Mouse (Mus musculus) heart, postnatal 0 days (tissue): ENCODE results near the gene Opn4. TPM values are rescaled to one million over a fixed set of nuclear protein-coding genes. Genes with fewer than 3 reads are reported as not detected.

Experiments
- ATAC-seq: fragments of 200-750 bp; cut with Nextera tagmentation; 2 replicates; pipeline ENCODE4 v1.8.0; 2017; ENCODE audit warnings: low read depth, moderate number of reproducible peaks, moderate library complexity; ENCODE audit not compliant: insufficient read depth
- DNase-seq: peaks from one replicate; pipeline ENCODE4 v3.0.0-alpha.2; 2016; ENCODE audit warnings: low spot score
- H3K27ac ChIP-seq: fragments of 300-500 bp; sonication (generic); 2 replicates; pipeline ENCODE4 v1.5.1; 2014; ENCODE audit warnings: low read depth, mild to moderate bottlenecking
- H3K27me3 ChIP-seq: fragments of 300-500 bp; sonication (generic); 2 replicates; pipeline ENCODE4 v1.6.1; 2014; ENCODE audit warnings: low read length, mixed read lengths; ENCODE audit not compliant: control insufficient read depth, insufficient read depth
- H3K36me3 ChIP-seq: fragments of 300-500 bp; sonication (generic); replicated peaks from 2 replicates; pipeline ENCODE4 v1.6.1; 2014; ENCODE audit warnings: low read length, mixed read lengths; ENCODE audit not compliant: control insufficient read depth, insufficient read depth
- H3K4me1 ChIP-seq: fragments of 300-500 bp; sonication (generic); 2 replicates; pipeline ENCODE4 v1.6.1; 2014; ENCODE audit warnings: antibody characterized with exemption; ENCODE audit not compliant: control insufficient read depth, insufficient read depth
- H3K4me2 ChIP-seq: fragments of 300-500 bp; sonication (generic); 2 replicates; pipeline ENCODE4 v1.6.1; 2014; ENCODE audit warnings: low read depth, mild to moderate bottlenecking, low read length, moderate library complexity
- H3K4me3 ChIP-seq: fragments of 300-500 bp; sonication (generic); 2 replicates; pipeline ENCODE4 v1.5.1; 2014; ENCODE audit warnings: low read depth, low read length
- H3K9ac ChIP-seq: fragments of 300-500 bp; sonication (generic); replicated peaks from 2 replicates; pipeline ENCODE4 v1.6.1; 2014; ENCODE audit warnings: low read depth, low read length, mixed read lengths
- H3K9me3 ChIP-seq: fragments of 300-500 bp; sonication (generic); replicated peaks from 2 replicates; pipeline ENCODE4 v1.6.1; 2016; ENCODE audit warnings: low read length; ENCODE audit not compliant: control insufficient read depth
- CTCF ChIP-seq: IDR thresholded peaks from 2 replicates; pipeline ENCODE4 v1.5.1; 2016; ENCODE audit warnings: antibody characterized with exemption, control low read depth, low read depth
- EP300 ChIP-seq: IDR thresholded peaks from 2 replicates; pipeline ENCODE4 v1.6.1; 2016; ENCODE audit warnings: antibody characterized with exemption, low read depth
- WGBS: fragments of 180-500 bp; shearing (Covaris S2); extraction: QIAGEN DNeasy Blood & Tissue Kit; methylation state at CpG from one replicate; pipeline ENCODE4 v1.1.7; 2014; 5-methylcytosine and 5-hydroxymethylcytosine counted together
- polyA plus RNA-seq: library from polyadenylated mRNA; unstranded; fragments of >200 nt; fragmentation: Nextera tagmentation; extraction: Ambion mirVana; gene quantifications from 2 replicates; pipeline ENCODE4 v1.2.1, GENCODE M21; 2015
- total RNA-seq: library from RNA; depleted of rRNA; stranded (reverse); fragments of >200 nt; gene quantifications from 2 replicates; pipeline ENCODE4 v1.2.3, GENCODE M21; 2014; ENCODE audit warnings: low replicate concordance; rRNA removed

The Opn4 gene
- total and polyA plus RNA-seq, 2 experiments from 2014 or later, result 8.4 to 8.6 TPM

GRCm38 (mm10) chr14:34541896-34542295 lies 58.0 kb downstream of the Opn4 start:
- TF ChIP-seq CTCF, result no peak
- TF ChIP-seq EP300, result no peak
- Histone ChIP-seq H3K27ac (peak overlapping the region; percentile 93), H3K27me3 (0 out of 2 replicates have a peak, but pooled peaks cover 5% of the 10 kb centered on the region), H3K9me3 (no peaks in the 10 kb centered on the region), H3K36me3 (peaks cover 71% of the 10 kb centered on the region), H3K4me2 (no peak overlapping the region), H3K9ac (no peak overlapping the region), H3K4me3 (no peak overlapping the region), H3K4me1 (peaks cover 29% of the 10 kb centered on the region)
- WGBS, result 62% methylated on average over 5 of the region's 5 CpGs
- ATAC-seq, result no peak
- DNase-seq, result no peak

- DNase-seq (no peak), ATAC-seq (no peak)
- no peak overlapping the region for H3K9ac ChIP-seq
- TF ChIP-seq EP300 (no peak), CTCF (no peak)
- no peak overlapping the region for H3K4me3 ChIP-seq
- H3K4me2 ChIP-seq, result no peak overlapping the region
- H3K27ac ChIP-seq, result peak overlapping the region; percentile 58
- 39% methylated on average over 11 of the region's 17 CpGs for WGBS
- peaks cover 72% of the 10 kb centered on the region for H3K36me3 ChIP-seq
- H3K27me3 ChIP-seq, result 0 out of 2 replicates have a peak, but pooled peaks cover 5% of the 10 kb centered on the region
- no peaks in the 10 kb centered on the region for H3K9me3 ChIP-seq
- H3K4me1 ChIP-seq, result peaks cover 23% of the 10 kb centered on the region
These were observed 59.2 kb downstream of the Opn4 start for GRCm38 (mm10) chr14:34540685-34541162.

Other genes with a start within 250 kb of the Opn4 start
- gene Fam25c, start 244.7 kb downstream of the Opn4 start, total RNA-seq, result not detected in 2 replicates
- gene Fam25c, start 244.7 kb downstream of the Opn4 start, polyA plus RNA-seq, result not detected in 2 replicates
- 0.31 and 3.1 TPM in 2 replicates for gene Sncg, start 225.4 kb downstream of the Opn4 start, total RNA-seq
- gene Sncg, start 225.4 kb downstream of the Opn4 start, polyA plus RNA-seq, result 0.92 and 1.7 TPM in 2 replicates
- gene Mmrn2, start 224.7 kb downstream of the Opn4 start, total RNA-seq, result 41.7 and 85.7 TPM in 2 replicates
- gene Mmrn2, start 224.7 kb downstream of the Opn4 start, polyA plus RNA-seq, result 18.7 and 20.4 TPM in 2 replicates
- gene Bmpr1a, start 96.8 kb downstream of the Opn4 start, total RNA-seq, result 99.5 and 130 TPM in 2 replicates
- 37.2 and 38.6 TPM in 2 replicates for gene Bmpr1a, start 96.8 kb downstream of the Opn4 start, polyA plus RNA-seq
- not detected in 2 replicates for gene 9230112D13Rik, start 77.3 kb downstream of the Opn4 start, total RNA-seq
- gene 9230112D13Rik, start 77.3 kb downstream of the Opn4 start, polyA plus RNA-seq, result not detected in 2 replicates
- 518 and 526 TPM in 2 replicates for gene Ldb3, start 11.5 kb downstream of the Opn4 start, total RNA-seq
- 376 and 380 TPM in 2 replicates for gene Ldb3, start 11.5 kb downstream of the Opn4 start, polyA plus RNA-seq
- gene Wapl, start 73.8 kb upstream of the Opn4 start, total RNA-seq, result 17.1 and 25.2 TPM in 2 replicates
- 10.2 and 10.8 TPM in 2 replicates for gene Wapl, start 73.8 kb upstream of the Opn4 start, polyA plus RNA-seq
- 0.54 TPM in 1 of 2 replicates, not detected in the other for gene Grid1, start 220.0 kb upstream of the Opn4 start, total RNA-seq
- 0.03 and 0.05 TPM in 2 replicates for gene Grid1, start 220.0 kb upstream of the Opn4 start, polyA plus RNA-seq